Mouse (Mus musculus) CH12.LX (cell line): ENCODE results near the gene Gm21983. TPM values are rescaled to one million over a fixed set of nuclear protein-coding genes. Genes with fewer than 3 reads are reported as not detected.

Experiments used
- DNase-seq: peaks from one replicate; pipeline ENCODE4 v3.0.0-alpha.2; 2013; ENCODE audit errors: extremely low read depth
- H3K27ac ChIP-seq: 2 replicates; pipeline ENCODE4 v1.5.1; 2012; ENCODE audit warnings: low read depth, mild to moderate bottlenecking, control low read depth, moderate library complexity; ENCODE audit not compliant: insufficient read depth
- H3K27me3 ChIP-seq: replicated peaks from 2 replicates; pipeline ENCODE3; 2012; ENCODE audit warnings: inconsistent platforms
- H3K36me3 ChIP-seq, 2 experiments: replicated peaks in 1 of 2; 2 replicates each; pipeline versions ENCODE3 to v1.6.1; 2012; ENCODE audit warnings: inconsistent platforms in 1 of 2, low read length in 1 of 2, mild to moderate bottlenecking in 1 of 2, mixed read lengths in 1 of 2, moderate library complexity in 1 of 2; ENCODE audit not compliant: control insufficient read depth in 1 of 2, insufficient read depth in 1 of 2
- H3K4me1 ChIP-seq, 2 experiments: 2 replicates each; pipeline ENCODE4 v1.6.1; 2012; ENCODE audit warnings: inconsistent platforms in 1 of 2, moderate library complexity in 1 of 2; ENCODE audit not compliant: insufficient read depth in 2 of 2, control insufficient read depth in 1 of 2
- H3K4me2 ChIP-seq: 2 replicates; pipeline ENCODE4 v1.6.1; 2012; ENCODE audit warnings: low read depth, mild to moderate bottlenecking, control low read depth; ENCODE audit not compliant: poor library complexity, insufficient read depth, severe bottlenecking
- H3K4me3 ChIP-seq, 3 experiments: fragments of 150-350 bp in 1 of 3; sonication (generic) in 1 of 3; replicated peaks in 1 of 3; 2 replicates each; pipeline versions ENCODE3 to v1.5.1; 2011 to 2012; ENCODE audit warnings: low read depth in 2 of 3, low read length in 2 of 3, mild to moderate bottlenecking in 2 of 3, moderate library complexity in 2 of 3, control low read depth in 1 of 3, improper control_type of control experiment in 1 of 3, inconsistent platforms in 1 of 3, mixed read lengths in 1 of 3; ENCODE audit not compliant: poor library complexity in 1 of 3
- H3K79me2 ChIP-seq: replicated peaks from 2 replicates; pipeline ENCODE4 v1.6.1; 2012; ENCODE audit warnings: mild to moderate bottlenecking, moderate library complexity; ENCODE audit not compliant: control insufficient read depth, poor library complexity, insufficient read depth, severe bottlenecking; ENCODE audit errors: extremely low read depth
- H3K9ac ChIP-seq: 2 replicates; pipeline ENCODE4 v1.6.1; 2012; ENCODE audit warnings: low read depth, mild to moderate bottlenecking, control low read depth, moderate library complexity; ENCODE audit not compliant: insufficient read depth
- H3K9me3 ChIP-seq: replicated peaks from 2 replicates; pipeline ENCODE3; 2012; ENCODE audit warnings: low read length, inconsistent platforms, mixed read lengths
- BHLHE40 ChIP-seq: IDR thresholded peaks from 2 replicates; pipeline ENCODE4 v1.6.1; 2011; ENCODE audit warnings: mild to moderate bottlenecking, low read depth, low read length, improper control_type of control experiment
- CTCF ChIP-seq, 2 experiments: IDR thresholded peaks in 1 of 2; conservative IDR thresholded peaks in 1 of 2; 2 replicates each; pipeline ENCODE4 v1.5.1; 2011 to 2012; ENCODE audit warnings: low read depth in 2 of 2, low read length in 2 of 2, improper control_type of control experiment in 1 of 2, inconsistent platforms in 1 of 2, mild to moderate bottlenecking in 1 of 2, moderate library complexity in 1 of 2
- ELF1 ChIP-seq: IDR thresholded peaks from 2 replicates; pipeline ENCODE4 v1.6.1; 2014; ENCODE audit warnings: low read depth, mild to moderate bottlenecking, inconsistent platforms, low read length, improper control_type of control experiment
- EP300 ChIP-seq: IDR thresholded peaks from 2 replicates; pipeline ENCODE4 v1.6.1; 2011; ENCODE audit warnings: low read length, improper control_type of control experiment
- ETS1 ChIP-seq: conservative IDR thresholded peaks from 2 replicates; pipeline ENCODE4 v1.6.1; 2012; ENCODE audit warnings: low read depth, mild to moderate bottlenecking, inconsistent platforms, low read length, improper control_type of control experiment, moderate library complexity
- GABPA ChIP-seq: IDR thresholded peaks from 2 replicates; pipeline ENCODE4 v1.6.1; 2012; ENCODE audit warnings: low read depth, low read length, improper control_type of control experiment, inconsistent platforms; ENCODE audit not compliant: insufficient replicate concordance
- HCFC1 ChIP-seq: IDR thresholded peaks from 2 replicates; pipeline ENCODE4 v1.6.1; 2012; ENCODE audit warnings: low read depth, mild to moderate bottlenecking, inconsistent platforms, low read length, improper control_type of control experiment
- IRF4 ChIP-seq: IDR thresholded peaks from 2 replicates; pipeline ENCODE4 v1.6.1; 2014; ENCODE audit warnings: low read depth, mild to moderate bottlenecking, inconsistent platforms, low read length, improper control_type of control experiment
- JUN ChIP-seq: IDR thresholded peaks from 2 replicates; pipeline ENCODE4 v1.6.1; 2011; ENCODE audit warnings: low read depth, mild to moderate bottlenecking, low read length, improper control_type of control experiment, moderate library complexity; ENCODE audit not compliant: insufficient read depth
- JUND ChIP-seq: conservative IDR thresholded peaks from 2 replicates; pipeline ENCODE4 v1.6.1; 2011; ENCODE audit warnings: low read depth, low read length, improper control_type of control experiment
- KAT2A ChIP-seq: IDR thresholded peaks from 2 replicates; pipeline ENCODE4 v1.6.1; 2012; ENCODE audit warnings: low read length, improper control_type of control experiment, inconsistent platforms; ENCODE audit not compliant: insufficient replicate concordance
- MAFK ChIP-seq: IDR thresholded peaks from 2 replicates; pipeline ENCODE4 v1.6.1; 2011; ENCODE audit warnings: low read length, improper control_type of control experiment; ENCODE audit not compliant: insufficient replicate concordance
- MAZ ChIP-seq: IDR thresholded peaks from 2 replicates; pipeline ENCODE4 v1.6.1; 2012; ENCODE audit warnings: low read depth, mild to moderate bottlenecking, inconsistent platforms, low read length, improper control_type of control experiment, moderate library complexity
- MEF2A ChIP-seq: IDR thresholded peaks from 2 replicates; pipeline ENCODE4 v1.6.1; 2014; ENCODE audit warnings: low read depth, mild to moderate bottlenecking, inconsistent platforms, low read length, improper control_type of control experiment, borderline replicate concordance
- MXI1 ChIP-seq: IDR thresholded peaks from 2 replicates; pipeline ENCODE4 v1.6.1; 2011; ENCODE audit warnings: mild to moderate bottlenecking, low read depth, low read length, improper control_type of control experiment
- MYC ChIP-seq: IDR thresholded peaks from 2 replicates; pipeline ENCODE4 v1.6.1; 2011; ENCODE audit warnings: low read depth, mild to moderate bottlenecking, improper control_type of control experiment, low read length
- NELFE ChIP-seq: IDR thresholded peaks from 2 replicates; pipeline ENCODE4 v1.6.1; 2011; ENCODE audit warnings: low read depth, low read length, improper control_type of control experiment
- NRF1 ChIP-seq: IDR thresholded peaks from 2 replicates; pipeline ENCODE4 v1.6.1; 2014; ENCODE audit warnings: low read depth, mild to moderate bottlenecking, inconsistent platforms, low read length, improper control_type of control experiment, moderate library complexity
- PAX5 ChIP-seq: IDR thresholded peaks from 2 replicates; pipeline ENCODE4 v1.6.1; 2012; ENCODE audit warnings: low read length, inconsistent platforms, mixed read lengths
- POLR2A ChIP-seq: IDR thresholded peaks from 2 replicates; pipeline ENCODE4 v1.6.1; 2011; ENCODE audit warnings: low read depth, mild to moderate bottlenecking, improper control_type of control experiment, low read length
- POLR2AphosphoS2 ChIP-seq: IDR thresholded peaks from 2 replicates; pipeline ENCODE4 v1.6.1; 2011; ENCODE audit warnings: low read depth, low read length, improper control_type of control experiment
- RCOR1 ChIP-seq: conservative IDR thresholded peaks from 2 replicates; pipeline ENCODE4 v1.6.1; 2012; ENCODE audit warnings: low read depth, mild to moderate bottlenecking, inconsistent platforms, low read length, improper control_type of control experiment
- SIN3A ChIP-seq: IDR thresholded peaks from 2 replicates; pipeline ENCODE4 v1.6.1; 2012; ENCODE audit warnings: low read length, improper control_type of control experiment, inconsistent platforms
- SMC3 ChIP-seq: IDR thresholded peaks from 2 replicates; pipeline ENCODE4 v1.6.1; 2011; ENCODE audit warnings: low read depth, low read length, improper control_type of control experiment
- TBP ChIP-seq: conservative IDR thresholded peaks from 2 replicates; pipeline ENCODE4 v1.6.1; 2011; ENCODE audit warnings: low read depth, low read length, improper control_type of control experiment
- UBTF ChIP-seq: IDR thresholded peaks from 2 replicates; pipeline ENCODE4 v1.6.1; 2012; ENCODE audit warnings: low read depth, mild to moderate bottlenecking, inconsistent platforms, low read length, improper control_type of control experiment, moderate library complexity
- USF1 ChIP-seq: IDR thresholded peaks from 2 replicates; pipeline ENCODE4 v1.6.1; 2014; ENCODE audit warnings: low read depth, mild to moderate bottlenecking, inconsistent platforms, low read length, improper control_type of control experiment
- USF2 ChIP-seq: conservative IDR thresholded peaks from 2 replicates; pipeline ENCODE4 v1.6.1; 2011; ENCODE audit warnings: low read depth, low read length, improper control_type of control experiment
- ZC3H11A ChIP-seq: IDR thresholded peaks from 2 replicates; pipeline ENCODE4 v1.6.1; 2012; ENCODE audit warnings: low read depth, mild to moderate bottlenecking, inconsistent platforms, low read length, improper control_type of control experiment
- ZKSCAN1 ChIP-seq: IDR thresholded peaks from 2 replicates; pipeline ENCODE4 v1.6.1; 2012; ENCODE audit warnings: low read depth, inconsistent platforms, low read length, improper control_type of control experiment, borderline replicate concordance
- ZMIZ1 ChIP-seq: IDR thresholded peaks from 2 replicates; pipeline ENCODE4 v1.6.1; 2012; ENCODE audit warnings: low read depth, mild to moderate bottlenecking, inconsistent platforms, low read length, improper control_type of control experiment
- ZNF384 ChIP-seq: IDR thresholded peaks from 2 replicates; pipeline ENCODE4 v1.6.1; 2012; ENCODE audit warnings: low read depth, low read length, improper control_type of control experiment, inconsistent platforms
- dilution Hi-C: fragments of 300-500 bp; cut with MboI; formaldehyde crosslinking; loops from 2 replicates; pipeline ENCODE4 v1.14.3; 2020; ENCODE audit warnings: low sequenced_read_pairs; ENCODE audit not compliant: extremely low pct_unique_long_range_greater_than_20kb, extremely low pct_ligation_motif_present
- in situ Hi-C: fragments of 300-500 bp; cut with MboI; formaldehyde crosslinking; loops from 3 replicates; pipeline ENCODE4 v1.14.3; 2019; ENCODE audit warnings: low sequenced_read_pairs, low pct_ligation_motif_present, low pct_unique_long_range_greater_than_20kb, mixed read lengths
- polyA plus RNA-seq: library from polyadenylated mRNA; unstranded; fragments of >175 nt; gene quantifications from 2 replicates; pipeline ENCODE4 v1.2.1, GENCODE M21; 2012; ENCODE audit warnings: low read depth; ENCODE audit not compliant: insufficient read length
- total RNA-seq, 2 experiments: library from RNA; depleted of rRNA; stranded (reverse); fragments of 300-350 nt in 1 of 2; fragments of >200 nt in 1 of 2; gene quantifications; 2 replicates each; pipeline ENCODE4 v1.2.3; 2012 to 2014

The Gm21983 gene
- total and polyA plus RNA-seq, 3 experiments = 0.13 to 0.81 TPM; not detected in 1

- TF ChIP-seq USF1 (no peak), ZMIZ1 (peak; percentile 47; the same call in 1 of the 2 replicates), POLR2A (no peak; the same call in 1 of the 2 replicates), USF2 (no peak), KAT2A (no peak), SIN3A (no peak; the same call in none of the 2 replicates), SMC3 (no peak), TBP (no peak), UBTF (no peak), GABPA (no peak)
Measured at GRCm38 (mm10) chr7:27167475-27168094, 13.3 kb downstream of the Gm21983 start (continued).

DNA sequence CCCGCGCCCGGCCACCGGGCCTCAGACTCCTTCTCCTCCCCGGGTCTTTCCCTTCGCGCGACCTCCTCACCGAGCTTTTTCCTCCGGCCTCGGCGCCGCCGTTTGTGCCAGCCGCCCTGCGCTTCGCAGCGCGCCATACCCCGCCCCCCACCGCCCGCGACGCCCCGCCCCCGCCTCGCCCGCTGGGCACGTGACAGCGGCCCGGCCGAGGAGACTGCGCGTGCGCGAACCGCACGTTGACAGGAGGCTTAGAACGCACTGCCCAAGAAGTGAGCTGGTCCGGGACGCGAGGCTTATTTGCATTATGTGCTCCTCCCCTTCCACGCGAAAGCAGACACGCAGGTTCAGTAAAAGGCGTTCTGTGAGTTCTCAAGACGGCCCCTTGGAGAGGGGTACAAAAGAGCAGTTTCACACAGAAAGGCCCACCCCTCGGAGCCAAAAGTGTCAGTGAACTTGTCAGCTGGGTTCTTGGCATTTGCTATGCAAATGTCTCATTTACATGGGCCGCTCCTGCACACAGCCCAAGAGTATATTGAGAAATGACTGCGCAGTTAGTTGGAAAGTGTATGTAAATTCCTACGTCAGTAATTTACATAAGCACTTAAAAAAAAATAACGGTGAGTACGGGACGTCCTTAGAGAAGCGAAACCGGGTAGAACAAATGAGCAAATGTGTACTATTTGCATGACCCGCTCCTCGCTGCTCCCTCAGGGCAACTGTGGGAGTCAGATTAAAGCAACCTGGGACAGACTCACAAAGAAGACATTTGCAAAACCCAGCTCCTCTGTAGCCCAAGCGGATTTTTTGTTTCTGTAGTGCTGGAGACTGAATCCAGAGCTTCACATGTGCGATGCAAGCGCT is 14.0 kb downstream of the Gm21983 start, which contains the start of gene Egln2:
Gene Egln2 (minus strand): TSS at position 189 of the 861 bp plus-strand sequence.
- Histone ChIP-seq H3K4me3 (peak within 1 kb of the TSS; percentile 86 to 98 (median 92)), H3K36me3 (peaks cover 26 to 60% of the 10 kb centered on the region in 2 experiments), H3K4me1 (peaks cover 27 to 60% of the 10 kb centered on the region in 2 experiments), H3K27ac (peak within 1 kb of the TSS; percentile 99), H3K9ac (peak within 1 kb of the TSS; percentile 90), H3K27me3 (no peaks in the 10 kb centered on the region), H3K9me3 (no peaks in the 10 kb centered on the region), H3K79me2 (peaks cover 40% of the 10 kb centered on the region), H3K4me2 (peak within 1 kb of the TSS; percentile 77)
- dilution Hi-C loops = no loop called here
- in situ Hi-C loops = no loop called here
- peak; percentile 98 for DNase-seq
- TF ChIP-seq PAX5 (no peak), RCOR1 (peak; percentile 65; the same call in 1 of the 2 replicates), ELF1 (0 out of 2 replicates have a peak, but pooled peaks have one; percentile 23), POLR2AphosphoS2 (peak; percentile 64; the same call in 1 of the 2 replicates), CTCF (conservative IDR thresholded peaks at IDR 0.05 in 1 of 2, IDR thresholded peaks at IDR 0.05 in 1 of 2; ENCODE audit: low read depth in 2 of 2, low read length in 2 of 2) (no peak), JUND (peak; percentile 57), EP300 (peak; percentile 82), MXI1 (no peak; the same call in 1 of the 2 replicates), HCFC1 (no peak; the same call in 1 of the 2 replicates), SMC3 (0 out of 2 replicates have a peak, but pooled peaks have one; percentile 0), MYC (no peak; the same call in 1 of the 2 replicates), MAZ (0 out of 2 replicates have a peak, but pooled peaks have one; percentile 57), POLR2A (peak; percentile 70), UBTF (no peak), JUN (peak; percentile 61), SIN3A (peak; percentile 76), MEF2A (peak; percentile 82; the same call in 1 of the 2 replicates), ZNF384 (peak; percentile 98), ETS1 (peak; percentile 95), ZC3H11A (no peak), BHLHE40 (peak; percentile 91), NRF1 (peak; percentile 80), NELFE (peak; percentile 84), USF2 (peak; percentile 64), ZMIZ1 (peak; percentile 94), USF1 (peak; percentile 84), TBP (peak; percentile 91), IRF4 (peak; percentile 89), ZKSCAN1 (no peak), MAFK (peak; percentile 77)
